Mouse (Mus musculus): ENCODE measurements around the gene Rnaseh2a. TPM values are rescaled to one million over a fixed set of nuclear protein-coding genes. Genes with fewer than 3 reads are reported as not detected.

Rnaseh2a gene
- total RNA-seq, 2 experiments from 2014 or later, result 40.7 to 42.2 TPM

GRCm38 (mm10) chr8:84944478-84945160, 24.9 kb downstream of the Rnaseh2a start:
- intact Hi-C loops (cut with DNase I), result no loop called here
- DNase-seq (ENCODE audit: low spot score in 2 of 2), result peak; percentile 69 to 87

- intact Hi-C loops (cut with DNase I), result no loop called here
- DNase-seq (ENCODE audit: low spot score in 2 of 2), result no peak
Measured at GRCm38 (mm10) chr8:84943699-84944098, 25.9 kb downstream of the Rnaseh2a start.

DNA sequence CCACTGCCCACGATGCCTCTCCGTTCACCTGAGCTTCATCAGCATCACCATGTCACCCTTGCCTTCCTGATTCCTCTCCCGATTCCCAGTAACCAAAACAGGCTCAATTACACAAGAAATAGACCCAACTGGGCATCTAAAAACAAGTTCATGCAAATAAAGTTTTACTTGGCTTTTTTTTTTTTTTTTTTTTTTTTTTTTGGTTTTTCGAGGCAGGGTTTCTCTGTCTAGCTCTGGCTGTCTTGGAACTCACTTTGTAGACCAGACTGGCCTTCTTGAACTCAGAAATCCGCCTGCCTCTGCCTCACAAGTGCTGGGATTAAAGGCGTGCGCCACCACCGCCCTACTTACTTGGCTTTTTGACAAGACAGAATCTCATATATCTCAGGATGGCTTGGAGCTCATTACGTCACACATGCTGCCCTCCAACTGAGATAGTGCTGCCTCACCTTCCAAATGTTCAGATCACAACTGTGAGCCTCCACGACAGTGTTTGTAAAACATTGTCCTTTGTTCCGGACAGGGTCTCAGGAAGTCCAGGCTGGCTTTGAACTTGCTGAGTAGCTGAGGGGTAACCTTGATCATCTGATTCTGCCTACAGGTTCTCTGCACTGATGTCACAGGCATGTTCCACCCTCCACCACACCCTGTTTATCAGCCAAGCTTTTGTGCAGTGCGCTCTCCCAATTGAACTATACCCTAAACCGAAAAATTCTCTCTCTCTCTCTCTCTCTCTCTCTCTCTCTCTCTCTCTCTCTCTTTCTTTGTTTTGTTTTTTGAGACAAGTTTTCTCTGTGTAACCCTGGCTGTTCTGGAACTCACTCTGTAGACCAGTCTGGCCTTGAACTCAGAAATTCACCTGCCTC, 31.7 kb downstream of the Rnaseh2a start:
- DNase-seq (ENCODE audit: low spot score in 2 of 2), result no peak
- intact Hi-C loops (cut with DNase I), result no loop called here

DNA sequence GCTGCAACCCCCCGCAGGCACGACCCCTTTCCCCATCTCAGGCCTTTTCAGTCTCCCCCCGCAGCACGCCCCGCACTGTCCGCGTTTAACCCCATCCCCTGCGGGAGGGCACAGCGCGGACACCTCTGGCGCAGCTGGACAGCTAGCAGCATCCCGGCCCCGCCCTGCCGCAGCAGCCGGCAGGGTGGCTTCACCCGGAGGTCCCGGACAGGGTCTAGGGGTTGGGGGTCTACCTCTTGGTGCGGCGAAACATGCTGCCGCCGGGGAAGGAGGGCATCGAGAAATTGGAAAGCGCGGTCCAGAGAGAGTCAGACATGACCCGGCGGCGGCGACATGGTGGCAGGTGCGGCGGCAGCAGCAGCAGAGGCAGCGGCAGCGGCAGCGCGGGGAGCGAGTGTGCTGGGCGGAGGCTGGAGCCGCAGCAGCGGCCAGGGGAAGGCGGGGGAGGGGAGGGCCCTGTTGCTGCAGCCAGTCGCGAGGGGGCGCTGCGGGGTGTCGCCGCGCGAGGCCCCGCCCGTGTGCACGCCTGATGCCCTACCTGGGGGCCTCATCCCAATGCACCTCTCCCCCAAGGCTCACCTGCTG, 32.5 kb downstream of the Rnaseh2a start, which contains the start of gene Mast1:
Mast1 (minus strand) TSS at position 398 of the 585 bp plus-strand sequence.
- DNase-seq (ENCODE audit: low spot score in 2 of 2), result peak; percentile 80 to 81
- intact Hi-C loops (cut with DNase I), result no loop called here

DNA sequence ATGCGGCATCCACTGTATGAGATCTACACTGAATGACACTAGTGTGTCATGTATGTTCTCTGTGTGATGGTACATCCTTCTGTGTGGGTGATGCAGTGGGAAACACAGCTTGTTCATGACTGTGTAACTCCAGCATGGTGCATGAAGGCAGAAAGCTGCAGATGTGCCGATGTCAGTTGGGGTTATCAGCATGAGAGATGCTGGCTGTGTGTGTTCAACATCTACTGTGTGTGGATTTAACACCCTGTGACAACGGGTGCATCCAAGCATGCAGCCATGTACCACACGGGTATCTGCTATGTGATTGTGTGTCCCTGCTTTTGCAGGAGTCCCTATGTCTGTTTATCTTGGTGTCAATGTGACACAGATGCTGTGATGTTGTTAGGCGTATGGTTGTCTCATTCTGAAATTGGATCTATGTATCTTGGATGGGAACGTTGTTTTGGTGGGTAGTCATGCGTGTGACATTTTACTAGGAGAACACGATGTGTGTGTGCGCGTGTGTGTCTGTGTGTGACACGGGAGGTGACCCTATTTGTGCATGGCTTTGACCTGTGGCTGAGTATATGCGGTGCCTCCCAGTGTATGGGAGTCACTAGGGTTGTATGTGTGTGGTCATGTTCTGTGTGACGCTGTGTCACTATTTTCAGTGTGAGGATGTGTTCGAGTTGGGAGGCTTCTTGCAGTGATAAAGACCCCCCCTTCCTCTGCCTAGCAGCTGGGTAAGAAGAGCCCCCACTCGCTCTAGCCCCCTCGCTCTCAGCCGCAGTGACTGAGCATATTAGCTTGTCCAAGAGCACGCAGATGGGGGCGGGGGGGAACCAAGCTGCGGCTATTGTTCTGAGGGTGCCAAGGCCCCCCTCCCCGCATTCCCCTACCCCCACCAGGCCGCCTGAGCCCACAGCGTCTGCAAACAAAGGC, 33.3 kb downstream of the Rnaseh2a start:
- intact Hi-C loops (cut with DNase I), result no loop called here
- no peak for DNase-seq (ENCODE audit: low spot score in 2 of 2)

GRCm38 (mm10) chr8:84935489-84935888, 34.1 kb downstream of the Rnaseh2a start:
- intact Hi-C loops (cut with DNase I), result no loop called here

GRCm38 (mm10) chr8:84934860-84935259, 34.7 kb downstream of the Rnaseh2a start:
- intact Hi-C loops (cut with DNase I), result no loop called here
- DNase-seq (ENCODE audit: low spot score in 2 of 2), result peak; percentile 48 to 68

More at GRCm38 (mm10) chr8:84935489-84935888, 34.1 kb downstream of the Rnaseh2a start:
- no peak for DNase-seq (ENCODE audit: low spot score in 2 of 2)

GRCm38 (mm10) chr8:84933767-84934559, 35.6 kb downstream of the Rnaseh2a start:
- peak; percentile 42 to 80 for DNase-seq (ENCODE audit: low spot score in 2 of 2)
- intact Hi-C loops (cut with DNase I), result no loop called here

- intact Hi-C loops (cut with DNase I), result no loop called here
Measured at GRCm38 (mm10) chr8:84930582-84930981, 39.0 kb downstream of the Rnaseh2a start.

DNA sequence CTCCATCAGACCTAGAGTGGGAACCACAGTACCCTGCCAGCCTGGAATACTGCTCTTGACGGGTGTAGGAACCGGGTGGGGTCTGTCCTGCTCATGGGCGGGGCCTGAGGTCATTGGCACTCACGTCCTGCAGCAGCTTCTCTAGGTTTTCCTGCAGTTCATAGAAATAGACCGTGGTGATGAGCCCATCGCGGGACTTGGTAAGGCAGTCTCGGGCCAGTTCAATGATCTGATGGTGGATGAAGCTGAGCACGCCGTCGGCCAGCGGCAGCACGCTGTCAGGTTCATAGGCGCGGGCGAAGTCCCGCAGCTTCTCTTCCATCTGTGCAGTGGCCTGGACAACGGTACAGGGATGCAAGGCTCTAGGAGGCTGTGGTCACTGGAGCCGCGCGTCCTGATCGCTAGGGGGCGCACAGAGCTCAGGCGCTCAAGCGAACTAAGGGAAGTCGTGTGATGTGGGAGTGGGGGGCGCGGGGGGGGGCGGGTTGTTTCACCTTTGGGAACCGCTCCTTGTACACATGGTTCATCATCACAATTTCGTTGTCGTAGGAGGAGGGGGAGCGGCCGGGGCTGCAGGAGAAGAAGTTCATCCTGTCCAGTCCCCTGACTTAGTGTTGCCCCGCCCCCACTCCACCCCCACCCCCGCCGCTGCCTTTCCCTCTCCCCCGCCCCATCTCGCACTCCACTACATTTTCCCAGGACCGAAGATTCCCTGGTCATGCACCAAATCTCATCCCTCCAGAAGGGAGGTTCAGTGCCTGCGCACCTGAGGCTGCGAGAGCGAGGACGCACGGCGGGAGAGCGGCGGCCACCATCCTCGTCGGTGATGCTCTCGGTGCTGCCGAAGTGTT, 40.9 kb downstream of the Rnaseh2a start:
- intact Hi-C loops (cut with DNase I), result loop anchor here (5.0 kb wide), 1 partner anchor 34 kb away; no protein-coding TSS in a partner anchor
- peak; percentile 71 to 74 for DNase-seq (ENCODE audit: low spot score in 2 of 2)

More at GRCm38 (mm10) chr8:84930582-84930981, 39.0 kb downstream of the Rnaseh2a start:
- DNase-seq (ENCODE audit: low spot score in 2 of 2), result no peak

DNA sequence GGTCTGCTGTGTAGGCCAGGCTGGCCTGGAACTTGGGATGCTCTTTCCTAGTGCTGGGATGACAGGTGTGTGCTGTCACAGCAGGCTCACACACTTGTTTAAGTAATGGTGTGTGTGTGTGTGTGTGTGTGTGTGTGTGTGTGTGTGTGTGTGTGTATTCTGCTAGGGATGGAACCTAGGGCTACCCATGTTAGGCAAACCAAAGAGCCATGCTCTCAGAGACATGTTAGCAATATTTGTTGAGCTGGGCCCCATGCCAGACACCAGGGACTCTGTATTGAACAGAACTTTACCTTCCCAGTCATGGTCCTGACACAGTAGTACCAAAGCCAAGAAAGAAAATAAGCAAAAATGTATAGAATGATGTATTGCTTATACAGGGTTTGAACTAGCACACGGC, 42.1 kb downstream of the Rnaseh2a start:
- intact Hi-C loops (cut with DNase I), result loop anchor here (5.0 kb wide), 1 partner anchor 35 kb away; no protein-coding TSS in a partner anchor
- DNase-seq (ENCODE audit: low spot score in 2 of 2), result no peak

GRCm38 (mm10) chr8:84925557-84925956, 44.0 kb downstream of the Rnaseh2a start:
- DNase-seq (ENCODE audit: low spot score in 2 of 2), result no peak
- intact Hi-C loops (cut with DNase I), result loop anchor here (5.0 kb wide), 1 partner anchor 37 kb away; no protein-coding TSS in a partner anchor

DNA sequence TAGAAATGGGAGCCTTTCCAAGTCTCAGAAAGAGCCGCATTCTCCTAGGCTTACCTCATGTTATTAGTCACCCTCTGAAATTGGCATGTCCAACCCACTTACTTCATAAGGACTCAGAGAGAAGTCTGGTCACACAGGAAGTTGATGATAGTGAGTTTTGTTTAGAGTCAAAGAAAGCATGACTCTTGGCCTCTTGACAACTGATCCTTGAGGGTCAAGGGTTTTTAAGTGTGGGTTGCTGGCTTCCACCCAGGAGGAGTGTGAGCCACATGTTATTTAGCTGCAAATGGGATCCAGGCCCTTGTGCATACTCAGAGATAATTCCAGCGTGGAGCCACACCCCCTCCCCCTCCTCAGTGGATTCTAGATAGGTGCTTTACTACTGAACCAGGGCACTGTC, 48.0 kb downstream of the Rnaseh2a start:
- DNase-seq (ENCODE audit: low spot score in 2 of 2), result no peak
- intact Hi-C loops (cut with DNase I), result no loop called here

- DNase-seq (ENCODE audit: low spot score in 2 of 2), result no peak
- intact Hi-C loops (cut with DNase I), result loop anchor here (5.0 kb wide), 1 partner anchor 39 kb away; no protein-coding TSS in a partner anchor
Measured at GRCm38 (mm10) chr8:84918646-84919045, 50.9 kb downstream of the Rnaseh2a start.

- no peak for DNase-seq (ENCODE audit: low spot score in 2 of 2)
- intact Hi-C loops (cut with DNase I), result loop anchor here (5.0 kb wide), 1 partner anchor 40 kb away; no protein-coding TSS in a partner anchor
Measured at GRCm38 (mm10) chr8:84917781-84918180, 51.8 kb downstream of the Rnaseh2a start.

DNA sequence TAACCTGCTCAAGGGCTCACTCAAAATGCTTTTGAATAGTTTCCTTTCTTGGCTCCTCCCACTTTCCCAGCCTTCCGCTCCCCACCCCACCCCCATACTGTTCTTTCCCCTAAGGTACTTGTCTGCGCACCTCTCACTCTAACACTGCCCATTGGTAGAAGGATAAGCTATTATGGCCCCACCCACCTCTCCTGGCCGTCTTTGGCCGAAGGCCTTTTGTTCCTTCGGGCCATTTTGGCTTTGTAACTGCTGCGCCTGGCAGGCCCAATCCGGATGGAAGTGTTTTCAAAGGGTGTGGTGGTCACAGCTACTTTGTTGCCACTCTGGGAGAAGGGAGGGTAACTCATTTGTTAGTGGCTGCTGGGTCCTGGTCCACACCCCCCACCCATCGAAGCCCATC, 54.3 kb downstream of the Rnaseh2a start:
- DNase-seq (ENCODE audit: low spot score in 2 of 2), result no peak
- intact Hi-C loops (cut with DNase I), result loop anchor here (5.0 kb wide), 1 partner anchor 42 kb away; no protein-coding TSS in a partner anchor

- intact Hi-C loops (cut with DNase I), result no loop called here
- peak in 1 of 2 experiments; percentile 28 for DNase-seq (ENCODE audit: low spot score in 2 of 2)
Measured at GRCm38 (mm10) chr8:84913960-84914359, 55.6 kb downstream of the Rnaseh2a start.

All from left cerebral cortex, postnatal 25 days (tissue).